Mouse (Mus musculus) hindbrain, embryonic 12.5 days (tissue): Measurements from ENCODE around the gene Gm3045. TPM values are rescaled to one million over a fixed set of nuclear protein-coding genes. Genes with fewer than 3 reads are reported as not detected.

Experiments used
- ATAC-seq: fragments of 200-750 bp; cut with Nextera tagmentation; 2 replicates; pipeline ENCODE4 v1.8.0; 2017; ENCODE audit warnings: moderate TSS enrichment; ENCODE audit not compliant: low FRiP score
- H3K27ac ChIP-seq: fragments of 300-500 bp; sonication (generic); 2 replicates; pipeline ENCODE4 v1.5.1; 2016; ENCODE audit warnings: mild to moderate bottlenecking
- H3K27me3 ChIP-seq: fragments of 300-500 bp; sonication (generic); 2 replicates; pipeline ENCODE4 v1.6.1; 2016; ENCODE audit warnings: mild to moderate bottlenecking
- H3K36me3 ChIP-seq: fragments of 300-500 bp; sonication (generic); 2 replicates; pipeline ENCODE4 v1.6.1; 2016; ENCODE audit warnings: mild to moderate bottlenecking
- H3K4me1 ChIP-seq: fragments of 300-500 bp; sonication (generic); 2 replicates; pipeline ENCODE4 v1.6.1; 2016
- H3K4me2 ChIP-seq: fragments of 300-500 bp; sonication (generic); replicated peaks from 2 replicates; pipeline ENCODE4 v1.6.1; 2016; ENCODE audit warnings: mild to moderate bottlenecking
- H3K4me3 ChIP-seq: fragments of 300-500 bp; sonication (generic); 2 replicates; pipeline ENCODE4 v1.5.1; 2016; ENCODE audit warnings: mild to moderate bottlenecking
- H3K9ac ChIP-seq: fragments of 300-500 bp; sonication (generic); 2 replicates; pipeline ENCODE4 v1.6.1; 2016; ENCODE audit warnings: mild to moderate bottlenecking, moderate library complexity
- H3K9me3 ChIP-seq: fragments of 300-500 bp; sonication (generic); replicated peaks from 2 replicates; pipeline ENCODE4 v1.6.1; 2016; ENCODE audit warnings: mild to moderate bottlenecking
- WGBS: fragments of 180-500 bp; shearing (Covaris S2); methylation state at CpG from one replicate; pipeline ENCODE4 v1.1.7; 2016; 5-methylcytosine and 5-hydroxymethylcytosine counted together
- polyA plus RNA-seq: library from polyadenylated mRNA; unstranded; fragments of >200 nt; fragmentation: Nextera tagmentation; extraction: Ambion mirVana; gene quantifications from 2 replicates; pipeline ENCODE4 v1.2.1, GENCODE M21; 2016

Gene Gm3045
- polyA plus RNA-seq: not detected in 2 replicates

DNA sequence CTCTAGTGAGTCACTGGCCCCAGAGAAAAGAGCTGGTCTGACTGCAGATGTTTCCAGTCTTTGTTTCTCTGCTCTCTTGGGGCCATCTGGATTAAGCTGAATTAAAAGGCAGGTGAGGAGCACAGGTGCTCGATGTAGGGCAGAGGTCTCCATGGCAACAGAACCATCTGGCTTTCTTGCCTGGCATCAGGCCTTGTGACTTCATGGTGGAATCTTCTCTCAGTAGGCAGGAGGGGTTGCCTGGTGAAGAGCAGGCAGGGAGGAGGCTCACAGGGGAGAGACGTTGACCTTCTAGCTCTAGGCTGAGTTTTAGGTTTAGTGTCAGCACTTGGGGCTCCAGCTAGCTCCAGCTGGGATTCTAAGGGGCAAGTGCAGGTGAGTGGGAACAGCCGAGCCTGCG lies at the start of gene Gm3045:
Gene Gm3045 (plus strand): TSS at position 230 of the 400 bp plus-strand sequence.
- no peaks in the 10 kb centered on the region for H3K36me3 ChIP-seq
- peaks cover 24% of the 10 kb centered on the region for H3K27me3 ChIP-seq
- ATAC-seq: no peak
- H3K4me3 ChIP-seq: no peak within 1 kb of the TSS
- no peaks in the 10 kb centered on the region for H3K9me3 ChIP-seq
- 64% methylated on average over 4 of the region's 4 CpGs for WGBS
- H3K4me1 ChIP-seq: 0 out of 2 replicates have a peak, but pooled peaks cover 6% of the 10 kb centered on the region
- no peak within 1 kb of the TSS for H3K9ac ChIP-seq
- no peak within 1 kb of the TSS for H3K27ac ChIP-seq
- no peak within 1 kb of the TSS for H3K4me2 ChIP-seq

DNA sequence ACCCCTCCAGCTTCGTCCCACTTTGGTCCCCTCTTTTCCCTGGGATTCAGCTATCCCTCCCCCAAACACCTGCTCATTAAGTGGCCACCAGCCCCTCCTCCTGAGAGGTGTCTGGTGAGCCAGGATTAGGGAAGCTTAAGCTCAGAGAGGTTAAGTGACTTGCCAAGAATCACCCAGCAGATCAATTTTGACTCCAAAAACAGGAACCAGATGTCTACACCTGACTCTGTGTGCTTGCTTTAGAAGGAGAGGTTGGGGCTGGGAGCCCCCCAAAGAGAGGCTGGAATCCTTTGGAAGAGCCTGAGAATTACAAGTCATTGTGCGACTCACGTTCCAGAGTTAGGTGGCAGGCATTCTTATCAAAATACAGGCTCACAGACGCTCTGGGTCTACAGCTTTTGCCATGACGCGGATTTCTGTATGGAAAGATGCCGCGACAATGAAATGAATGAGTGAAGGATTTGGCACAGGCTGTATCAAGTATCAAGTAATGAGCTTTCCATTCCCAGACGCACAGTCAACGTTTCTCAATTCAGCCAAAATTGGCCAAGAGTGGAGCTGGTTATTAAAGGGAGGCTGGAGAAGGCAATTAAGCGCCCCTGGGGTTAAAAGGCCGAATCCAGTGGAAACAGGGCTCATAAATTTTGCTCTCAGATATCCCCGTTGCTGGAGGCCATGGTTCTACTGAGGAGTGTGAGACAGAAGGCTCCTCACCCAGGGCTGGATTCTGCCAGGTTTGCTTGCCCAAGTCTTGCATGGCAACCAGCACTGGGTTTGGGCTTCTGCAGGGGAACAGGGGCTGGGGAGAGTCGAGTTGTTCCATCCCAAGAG lies 45.3 kb upstream of the Gm3045 start:
- Histone ChIP-seq H3K4me3 (no peak overlapping the region), H3K4me2 (no peak overlapping the region), H3K36me3 (no peaks in the 10 kb centered on the region), H3K4me1 (no peaks in the 10 kb centered on the region), H3K9ac (no peak overlapping the region), H3K27ac (no peak overlapping the region), H3K27me3 (no peaks in the 10 kb centered on the region), H3K9me3 (no peaks in the 10 kb centered on the region)
- WGBS: 73% methylated on average over 14 of the region's 14 CpGs
- ATAC-seq: no peak

DNA sequence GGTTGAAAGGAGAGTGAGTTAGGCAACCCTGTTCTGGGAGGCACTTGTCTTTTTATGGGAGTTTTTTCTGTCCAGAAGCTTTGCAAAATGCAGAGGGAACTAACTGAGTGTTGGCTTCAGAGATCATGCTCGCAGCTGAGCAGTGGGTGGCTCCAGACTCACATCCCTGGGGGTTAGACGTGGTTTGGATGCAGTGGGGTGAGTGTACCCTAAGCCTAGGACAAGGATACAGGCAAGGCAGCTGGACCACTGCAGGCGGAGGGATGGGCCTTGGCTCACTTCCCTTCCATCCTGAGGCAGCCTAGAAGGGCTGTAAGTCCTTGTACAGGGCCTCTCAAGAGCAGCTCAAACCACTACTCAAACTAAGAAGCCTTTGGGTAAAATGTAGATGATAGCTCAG lies 43.0 kb upstream of the Gm3045 start:
- H3K9ac ChIP-seq: no peak overlapping the region
- H3K27ac ChIP-seq: no peak overlapping the region
- no peaks in the 10 kb centered on the region for H3K9me3 ChIP-seq
- no peaks in the 10 kb centered on the region for H3K4me1 ChIP-seq
- H3K27me3 ChIP-seq: no peaks in the 10 kb centered on the region
- H3K4me2 ChIP-seq: no peak overlapping the region
- H3K36me3 ChIP-seq: no peaks in the 10 kb centered on the region
- H3K4me3 ChIP-seq: no peak overlapping the region
- 84% methylated on average over 3 of the region's 3 CpGs for WGBS
- ATAC-seq: no peak

DNA sequence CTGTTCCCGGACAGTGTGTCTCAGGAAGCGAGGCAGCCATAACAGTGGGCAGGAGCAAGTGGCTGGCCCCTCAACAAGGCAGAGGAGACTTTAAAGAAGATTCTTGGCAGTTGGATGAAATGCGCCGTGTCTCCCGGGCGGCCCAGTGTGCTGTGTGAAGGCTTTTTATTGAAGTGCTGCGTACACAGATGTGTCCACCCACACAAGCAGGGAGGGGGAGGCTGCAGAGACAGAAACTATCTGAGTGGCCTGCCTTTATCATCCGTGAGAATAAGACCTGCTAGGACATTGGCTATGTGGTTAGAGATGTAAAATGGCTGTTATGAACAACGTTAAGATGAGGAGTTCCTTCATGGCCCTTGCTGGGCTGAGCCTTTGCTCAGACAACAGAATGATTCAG lies 40.0 kb upstream of the Gm3045 start:
- Histone ChIP-seq H3K4me1 (no peaks in the 10 kb centered on the region), H3K27ac (no peak overlapping the region), H3K4me3 (no peak overlapping the region), H3K9ac (no peak overlapping the region), H3K27me3 (no peaks in the 10 kb centered on the region), H3K9me3 (no peaks in the 10 kb centered on the region), H3K36me3 (no peaks in the 10 kb centered on the region), H3K4me2 (no peak overlapping the region)
- ATAC-seq: no peak
- WGBS: 71% methylated on average over 9 of the region's 9 CpGs

DNA sequence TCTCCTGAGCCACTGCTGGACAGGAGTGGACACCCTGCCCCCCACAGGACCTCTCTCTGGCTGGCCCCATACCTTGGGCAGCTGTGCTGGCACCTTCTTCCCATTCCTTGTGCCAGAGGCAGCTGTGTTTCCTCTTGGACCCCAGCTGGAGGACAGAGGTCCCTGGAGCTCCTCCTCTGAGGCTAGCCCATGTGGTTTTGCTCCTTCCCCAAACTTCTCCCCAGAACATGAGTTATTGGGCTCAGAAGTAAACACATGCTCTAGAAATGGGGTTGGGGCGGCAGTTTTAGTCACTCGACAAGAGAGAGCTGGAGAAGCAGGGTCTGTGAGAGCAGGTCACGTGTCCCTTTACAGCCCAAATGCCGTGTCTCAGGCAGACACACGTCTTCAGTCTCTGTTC lies 39.0 kb upstream of the Gm3045 start:
- WGBS: 74% methylated on average over 5 of the region's 5 CpGs
- no peak overlapping the region for H3K4me3 ChIP-seq

DNA sequence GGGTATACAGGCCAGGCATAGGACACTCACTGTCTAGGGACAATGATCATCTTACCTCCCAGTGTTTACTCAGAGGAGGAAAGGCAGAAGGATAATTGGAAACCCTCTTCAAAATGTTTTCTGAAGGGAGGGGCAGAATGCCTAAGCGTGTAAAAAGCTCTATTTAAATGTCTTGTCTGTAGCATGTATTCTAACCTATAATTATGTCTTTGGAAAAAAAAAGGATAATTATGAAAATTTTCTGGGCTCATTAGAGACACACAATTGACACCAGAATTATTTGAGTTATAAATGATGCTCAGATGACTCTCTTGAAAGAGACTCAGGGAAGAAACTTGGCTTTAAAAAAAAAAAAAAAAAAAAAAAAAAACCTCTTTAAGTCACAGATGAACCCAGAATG lies 38.4 kb upstream of the Gm3045 start:
- H3K36me3 ChIP-seq: no peaks in the 10 kb centered on the region
- 83% methylated on average over 1 of the region's 1 CpGs for WGBS
- H3K27ac ChIP-seq: no peak overlapping the region
- H3K4me2 ChIP-seq: no peak overlapping the region
- H3K9ac ChIP-seq: no peak overlapping the region
- no peak for ATAC-seq
- no peaks in the 10 kb centered on the region for H3K27me3 ChIP-seq
- no peak overlapping the region for H3K4me3 ChIP-seq
- no peaks in the 10 kb centered on the region for H3K9me3 ChIP-seq
- no peaks in the 10 kb centered on the region for H3K4me1 ChIP-seq

More for the DNA sequence above, 39.0 kb upstream of the Gm3045 start:
- no peak overlapping the region for H3K4me2 ChIP-seq
- H3K4me1 ChIP-seq: no peaks in the 10 kb centered on the region
- no peaks in the 10 kb centered on the region for H3K9me3 ChIP-seq
- no peak overlapping the region for H3K27ac ChIP-seq
- ATAC-seq: no peak
- no peaks in the 10 kb centered on the region for H3K27me3 ChIP-seq
- no peak overlapping the region for H3K9ac ChIP-seq
- H3K36me3 ChIP-seq: no peaks in the 10 kb centered on the region

DNA sequence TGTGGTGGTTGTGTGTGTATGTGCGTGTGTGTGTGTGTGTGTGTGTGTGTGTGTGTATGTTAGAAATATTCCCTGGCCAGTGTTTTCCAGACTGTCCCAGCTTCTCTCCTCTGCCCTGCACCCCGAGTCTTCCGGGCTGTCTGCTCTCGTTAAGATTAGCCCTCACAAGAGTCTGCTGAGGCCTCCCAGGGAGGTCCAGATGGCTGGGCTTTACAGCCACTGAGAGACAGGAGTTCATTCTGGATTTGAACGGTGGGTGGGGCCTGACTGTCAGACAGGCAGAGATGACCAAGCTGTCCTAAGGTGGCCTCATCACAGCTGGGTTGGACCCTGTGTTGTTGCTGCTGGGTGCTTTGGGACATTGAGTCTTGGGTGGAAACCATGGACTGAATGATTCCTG lies 28.8 kb upstream of the Gm3045 start:
- Histone ChIP-seq H3K4me1 (no peaks in the 10 kb centered on the region), H3K27ac (no peak overlapping the region), H3K27me3 (no peaks in the 10 kb centered on the region; the same call in 1 of the 2 replicates), H3K9ac (no peak overlapping the region), H3K36me3 (no peaks in the 10 kb centered on the region), H3K4me3 (no peak overlapping the region), H3K9me3 (no peaks in the 10 kb centered on the region), H3K4me2 (no peak overlapping the region)
- WGBS: 59% methylated on average over 5 of the region's 5 CpGs
- ATAC-seq: no peak

DNA sequence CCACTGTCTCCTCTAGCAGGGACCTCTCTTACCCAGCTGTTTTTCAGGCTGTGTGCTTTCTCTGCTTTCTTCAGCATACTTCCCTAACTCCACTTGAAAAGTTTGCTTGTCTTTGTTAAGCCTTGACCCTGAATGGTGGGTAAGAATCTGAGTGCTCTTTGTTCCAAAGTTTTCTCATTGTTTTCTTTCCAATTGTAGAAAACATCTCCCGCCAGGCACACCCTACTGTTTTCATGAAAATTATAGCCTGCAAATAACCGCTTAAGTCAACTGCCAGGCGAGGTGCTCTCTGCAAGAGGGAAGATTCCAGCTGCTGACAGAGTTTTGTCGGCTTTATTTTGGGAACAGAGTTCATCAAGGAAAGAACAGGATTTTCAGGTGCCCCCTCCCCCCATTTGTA lies 25.2 kb upstream of the Gm3045 start:
- ATAC-seq: no peak
- no peak overlapping the region for H3K9ac ChIP-seq
- H3K27me3 ChIP-seq: no peaks in the 10 kb centered on the region; the same call in 1 of the 2 replicates
- H3K36me3 ChIP-seq: no peaks in the 10 kb centered on the region
- H3K4me3 ChIP-seq: no peak overlapping the region
- no peaks in the 10 kb centered on the region for H3K9me3 ChIP-seq
- no peaks in the 10 kb centered on the region for H3K4me1 ChIP-seq
- no peak overlapping the region for H3K27ac ChIP-seq
- WGBS: 45% methylated on average over 4 of the region's 4 CpGs
- no peak overlapping the region for H3K4me2 ChIP-seq

DNA sequence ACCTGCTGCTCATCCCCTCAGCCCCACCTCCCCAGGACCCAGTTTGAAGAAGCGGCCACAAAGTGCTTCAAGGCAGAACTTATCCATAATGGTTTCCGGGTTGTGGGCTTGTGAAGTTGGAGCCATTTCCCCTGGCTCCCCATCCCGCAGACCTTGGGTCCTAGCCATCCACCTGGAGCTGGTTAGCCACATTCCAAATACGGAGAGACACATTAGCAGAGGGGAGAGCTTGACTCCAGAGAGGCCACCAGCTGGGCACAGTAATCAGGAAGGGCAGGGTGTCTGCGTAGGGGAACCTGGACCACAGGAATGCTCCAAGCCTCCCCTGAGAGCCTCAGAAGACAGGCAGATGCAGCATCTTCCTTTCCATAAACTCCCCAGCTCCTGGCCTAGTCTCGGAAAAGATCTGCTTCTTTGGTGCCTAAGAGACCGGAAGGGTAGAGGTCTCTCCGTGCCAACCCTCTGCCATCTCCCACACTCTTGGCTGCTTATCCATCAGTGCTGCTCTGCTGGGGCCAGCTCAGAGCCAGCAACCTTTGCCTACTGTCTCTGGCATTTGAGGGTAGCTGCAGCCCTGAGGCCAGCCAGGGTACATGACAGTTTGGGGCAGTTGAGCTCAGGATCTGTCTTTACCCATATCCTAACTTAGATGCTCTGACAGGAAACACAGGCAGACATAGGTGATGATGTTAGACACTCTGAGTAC lies 22.9 kb upstream of the Gm3045 start:
- H3K9ac ChIP-seq: no peak overlapping the region
- H3K4me3 ChIP-seq: no peak overlapping the region
- H3K4me1 ChIP-seq: no peaks in the 10 kb centered on the region
- H3K36me3 ChIP-seq: no peaks in the 10 kb centered on the region
- WGBS: 77% methylated on average over 8 of the region's 8 CpGs
- ATAC-seq: no peak
- no peaks in the 10 kb centered on the region for H3K9me3 ChIP-seq
- no peak overlapping the region for H3K27ac ChIP-seq
- H3K27me3 ChIP-seq: no peaks in the 10 kb centered on the region; the same call in 1 of the 2 replicates
- H3K4me2 ChIP-seq: no peak overlapping the region

DNA sequence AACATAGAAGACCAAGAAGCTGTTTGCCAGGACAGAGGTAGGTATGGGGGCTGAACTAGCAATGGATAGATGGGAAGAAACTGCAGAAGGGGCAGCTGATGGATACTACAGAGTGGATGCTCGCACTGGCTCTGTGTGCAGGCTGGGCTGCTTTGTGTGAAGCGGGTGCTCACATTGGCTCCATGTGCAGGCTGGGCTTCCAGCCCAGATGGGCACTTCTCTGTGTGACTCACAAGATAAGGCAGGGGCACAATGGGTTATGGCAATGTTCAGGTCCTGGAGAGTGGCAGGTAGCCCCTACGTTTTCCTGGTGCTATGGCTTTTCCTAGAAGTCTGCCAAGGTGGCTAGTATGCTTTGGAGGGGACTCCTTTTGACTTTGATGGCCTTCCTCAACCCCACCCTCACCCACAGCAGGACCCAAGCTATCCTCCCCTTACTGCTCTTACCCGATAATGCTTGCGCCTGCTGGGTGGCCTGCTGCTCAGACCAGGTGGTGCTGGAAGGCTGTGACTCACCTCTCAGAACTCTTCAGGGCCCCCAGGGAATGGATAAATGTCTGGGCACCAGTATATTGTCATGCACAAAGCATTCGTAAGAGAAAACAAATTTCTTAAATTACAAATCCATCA lies 21.8 kb upstream of the Gm3045 start:
- ATAC-seq: no peak
- 66% methylated on average over 6 of the region's 6 CpGs for WGBS

DNA sequence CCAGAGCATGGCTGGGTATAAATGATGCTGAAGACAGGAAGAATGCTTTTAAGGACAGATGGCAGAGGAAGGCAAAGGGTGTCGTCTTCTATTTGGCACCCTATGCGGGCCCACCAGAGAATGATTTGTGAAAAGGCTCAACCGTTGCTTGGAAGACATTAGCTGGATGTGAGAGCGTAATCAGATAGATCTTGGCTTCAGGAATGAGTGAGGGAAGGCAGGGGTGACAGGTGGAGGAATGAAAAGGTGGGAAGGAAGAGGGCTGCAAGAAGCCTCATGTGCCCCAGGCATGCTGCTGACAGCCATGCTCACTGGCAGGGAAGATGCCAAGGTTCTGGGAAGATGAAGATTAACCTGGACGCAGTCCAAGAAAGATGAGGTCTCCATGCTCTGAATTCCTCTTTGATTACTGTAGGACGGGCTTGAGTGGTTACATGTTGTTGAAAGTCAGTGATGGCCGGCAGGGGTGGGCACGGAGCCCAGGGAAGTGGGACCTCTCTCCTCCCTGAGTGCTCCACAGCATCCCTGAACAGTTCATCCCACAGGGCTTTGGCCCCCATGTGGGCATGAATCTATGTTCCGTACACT lies 14.0 kb upstream of the Gm3045 start:
- WGBS: 87% methylated on average over 9 of the region's 9 CpGs
- Histone ChIP-seq H3K4me2 (no peak overlapping the region), H3K27ac (no peak overlapping the region), H3K27me3 (no peaks in the 10 kb centered on the region), H3K9me3 (peaks cover 4% of the 10 kb centered on the region; the same call in 1 of the 2 replicates), H3K36me3 (no peaks in the 10 kb centered on the region), H3K4me3 (no peak overlapping the region), H3K4me1 (no peaks in the 10 kb centered on the region), H3K9ac (no peak overlapping the region)
- no peak for ATAC-seq

More for the DNA sequence above, 21.8 kb upstream of the Gm3045 start:
- no peaks in the 10 kb centered on the region; the same call in 1 of the 2 replicates for H3K27me3 ChIP-seq
- H3K9ac ChIP-seq: no peak overlapping the region
- no peaks in the 10 kb centered on the region for H3K9me3 ChIP-seq
- H3K27ac ChIP-seq: no peak overlapping the region
- H3K4me1 ChIP-seq: no peaks in the 10 kb centered on the region
- no peak overlapping the region for H3K4me2 ChIP-seq
- H3K4me3 ChIP-seq: no peak overlapping the region
- no peaks in the 10 kb centered on the region for H3K36me3 ChIP-seq
